Mouse (Mus musculus): ENCODE results near the gene Bace1.

Gene Bace1

DNA sequence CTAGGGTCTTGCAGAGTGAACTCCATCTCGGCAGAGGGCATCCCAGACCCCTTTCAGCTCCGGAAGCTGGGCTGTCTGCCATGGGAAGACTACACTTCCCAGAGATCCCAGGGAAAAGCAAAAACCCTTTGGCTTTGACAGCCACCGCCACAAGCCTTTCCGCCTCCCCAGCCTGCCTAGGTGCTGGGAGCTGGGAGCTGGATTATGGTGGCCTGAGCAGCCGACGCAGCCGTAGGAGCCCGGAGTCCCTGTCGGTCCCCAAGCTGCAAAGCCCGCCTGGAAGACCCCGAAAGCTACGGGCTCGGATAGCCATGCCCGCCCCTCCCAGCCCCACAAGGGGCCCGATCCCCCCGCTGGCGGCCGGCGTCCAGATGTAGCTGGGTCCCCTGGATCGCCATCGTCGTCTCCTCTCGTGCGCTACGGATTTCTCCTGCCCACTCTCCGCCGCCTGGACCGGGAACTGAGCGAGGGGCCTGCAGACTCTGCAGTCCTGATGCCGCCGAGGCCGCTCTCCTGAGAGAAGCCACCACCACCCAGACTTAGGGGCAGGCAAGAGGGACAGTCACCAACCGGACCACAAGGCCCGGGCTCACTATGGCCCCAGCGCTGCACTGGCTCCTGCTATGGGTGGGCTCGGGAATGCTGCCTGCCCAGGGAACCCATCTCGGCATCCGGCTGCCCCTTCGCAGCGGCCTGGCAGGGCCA lies at the start of gene Bace1:
TSS of gene Bace1 (plus strand) at position 147 of the 705 bp plus-strand sequence.
- DNase-seq = no peak

DNA sequence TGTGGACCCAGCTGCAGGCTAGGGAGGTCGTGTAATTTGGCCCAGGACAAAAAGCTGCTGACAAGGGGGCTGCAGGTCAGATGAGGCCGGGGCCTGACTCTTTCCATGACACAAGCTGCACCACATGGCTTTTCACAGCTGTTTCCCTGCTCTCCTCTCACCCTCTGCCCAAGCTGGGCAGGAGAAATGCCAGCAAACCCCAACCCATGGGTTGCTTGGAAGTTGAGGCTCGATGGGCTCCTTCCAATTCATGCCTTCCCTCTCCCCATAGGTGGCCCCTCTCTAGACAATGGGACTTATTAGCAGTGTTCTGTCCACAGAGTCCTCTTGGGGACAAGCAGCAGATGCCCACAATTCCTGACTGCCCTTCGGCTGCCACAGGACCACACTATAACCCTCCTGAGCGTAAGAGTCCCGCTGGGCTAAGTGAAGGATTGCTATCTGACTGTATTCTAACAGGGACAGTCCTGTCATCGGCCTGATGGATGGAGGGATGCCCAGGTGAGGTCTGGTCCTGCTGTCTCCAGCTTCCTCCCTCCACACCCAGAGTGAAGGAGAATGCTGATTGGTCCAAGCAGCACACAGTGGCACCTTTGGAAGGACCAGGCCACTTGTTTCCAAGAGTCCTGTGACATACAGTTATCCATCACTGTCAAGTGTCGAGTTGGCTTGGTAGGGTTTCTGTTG lies 46.8 kb upstream of the Bace1 start:
- no peak for DNase-seq

DNA sequence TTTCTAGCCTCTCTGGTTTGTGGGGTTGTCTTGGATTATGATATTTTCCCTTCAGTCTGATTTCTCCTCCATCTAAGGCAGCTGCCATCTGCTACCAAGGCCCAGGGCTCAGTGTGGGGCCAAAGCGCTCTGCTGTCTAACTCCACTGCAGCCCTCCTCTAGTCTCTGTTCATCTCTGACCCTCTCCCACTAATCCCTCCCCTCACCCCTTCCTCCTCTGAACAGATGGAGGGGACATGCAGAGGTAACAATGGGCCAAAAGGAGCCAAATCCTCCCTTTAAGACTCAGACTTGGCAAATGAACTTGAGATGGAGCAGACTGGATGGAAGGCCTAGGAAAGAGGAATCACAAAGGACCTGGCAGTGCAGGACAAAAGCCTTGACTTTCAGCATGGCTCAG lies 46.1 kb upstream of the Bace1 start:
- DNase-seq = no peak

- no peak for DNase-seq
Measured at GRCm38 (mm10) chr9:45793697-45794096, 44.7 kb upstream of the Bace1 start.

DNA sequence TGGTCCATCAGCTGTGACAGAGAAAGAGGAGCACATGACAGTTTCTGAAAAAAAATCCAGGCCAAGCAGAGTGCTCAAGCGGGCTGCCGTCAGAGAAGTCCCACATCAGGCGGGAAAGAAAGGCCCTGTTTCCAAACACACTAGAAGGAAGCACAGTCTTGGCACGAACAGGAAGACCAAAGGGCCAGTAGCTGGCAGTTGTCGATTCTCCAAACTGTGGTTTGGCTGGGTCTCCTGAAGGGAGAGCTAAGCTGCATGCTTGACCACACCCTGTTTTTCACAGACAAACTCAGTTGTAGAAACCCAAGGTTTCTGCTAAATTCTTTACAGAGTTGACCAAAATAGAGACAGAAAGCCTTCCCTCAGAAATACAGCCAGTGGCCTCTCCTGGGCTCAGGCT lies 42.7 kb upstream of the Bace1 start:
- no peak for DNase-seq

DNA sequence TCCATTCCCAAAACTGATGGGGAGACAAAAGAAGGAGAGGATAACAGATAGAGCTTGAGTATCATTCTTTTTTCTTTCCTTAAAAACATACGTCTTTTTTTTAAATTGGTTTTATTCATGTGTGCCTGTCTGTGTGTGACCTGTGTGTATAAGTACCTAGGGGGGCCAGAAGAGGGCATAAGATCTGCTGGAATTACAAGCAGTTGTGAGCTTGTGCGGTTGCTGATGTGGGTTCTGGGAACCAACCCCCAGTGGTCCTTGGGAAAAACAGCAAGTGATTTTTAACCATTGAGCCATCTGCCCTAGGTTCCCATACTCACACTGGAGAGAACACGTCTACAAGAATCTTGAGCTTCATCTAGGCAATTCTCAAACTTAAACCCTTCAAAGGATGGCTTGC lies 41.1 kb upstream of the Bace1 start:
- DNase-seq = no peak

DNA sequence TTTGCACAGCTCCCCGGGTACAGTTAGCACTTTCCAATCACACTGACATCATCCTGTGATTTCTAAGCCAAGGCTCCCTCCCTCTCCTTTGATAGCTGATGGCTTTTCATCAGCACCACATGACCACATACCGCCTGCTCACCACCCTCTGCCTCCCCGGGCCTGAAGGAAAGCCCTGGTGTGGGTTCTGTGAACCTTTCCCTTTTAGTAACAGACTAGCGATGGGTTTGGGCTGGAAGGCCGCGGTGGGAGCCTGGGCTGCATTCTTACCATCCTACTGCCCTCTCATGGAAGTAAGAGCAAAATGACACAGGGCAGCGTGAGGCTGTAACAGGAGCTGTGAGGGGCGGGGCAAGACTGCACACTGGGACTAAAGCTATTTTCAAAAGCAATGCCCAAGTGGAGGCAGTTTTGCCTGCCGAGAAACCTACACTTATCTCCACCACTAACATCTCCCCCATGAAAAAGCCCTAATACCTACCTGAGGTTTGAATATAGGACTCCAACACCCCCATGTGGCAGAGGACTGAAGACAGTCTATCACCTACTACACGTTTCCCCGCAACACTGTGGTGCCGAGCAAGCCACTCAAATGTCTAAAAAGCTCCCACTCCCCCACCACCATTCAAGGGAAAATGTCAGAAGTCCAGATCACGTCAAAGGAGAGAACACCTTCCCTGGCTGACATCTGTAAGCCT lies 39.8 kb upstream of the Bace1 start:
- no peak for DNase-seq

- DNase-seq = no peak
Measured at GRCm38 (mm10) chr9:45799402-45799801, 39.0 kb upstream of the Bace1 start.

GRCm38 (mm10) chr9:45803070-45803774 lies 35.2 kb upstream of the Bace1 start:
- DNase-seq = no peak

- no peak for DNase-seq
Measured at GRCm38 (mm10) chr9:45806847-45807246, 31.5 kb upstream of the Bace1 start.

DNA sequence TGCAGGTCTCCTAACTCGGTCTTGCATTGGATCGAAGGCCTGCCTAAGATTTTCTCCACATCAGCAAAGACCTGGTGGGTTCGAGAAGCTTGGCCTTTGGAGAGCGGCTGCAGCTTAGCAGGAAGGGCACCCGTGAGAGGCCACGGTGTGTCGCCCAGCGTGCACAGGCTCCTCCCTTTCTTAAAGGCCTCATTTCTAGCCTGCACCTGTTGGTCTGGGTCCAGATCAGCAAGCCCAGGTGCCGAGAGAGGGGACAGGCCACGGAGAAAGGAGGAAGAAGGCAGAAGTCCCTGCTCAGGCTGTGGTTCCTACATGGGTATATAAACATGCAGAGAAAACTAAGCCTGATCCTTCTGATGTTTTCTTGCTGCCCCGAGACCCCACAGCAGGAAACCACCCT lies 31.0 kb upstream of the Bace1 start:
- DNase-seq = no peak

- DNase-seq = no peak
Measured at GRCm38 (mm10) chr9:45807761-45808160, 30.6 kb upstream of the Bace1 start.

- no peak for DNase-seq
Measured at GRCm38 (mm10) chr9:45811946-45812345, 26.4 kb upstream of the Bace1 start.

- no peak for DNase-seq
Measured at GRCm38 (mm10) chr9:45815113-45815512, 23.3 kb upstream of the Bace1 start.

- DNase-seq = no peak
Measured at GRCm38 (mm10) chr9:45815525-45815924, 22.9 kb upstream of the Bace1 start.

DNA sequence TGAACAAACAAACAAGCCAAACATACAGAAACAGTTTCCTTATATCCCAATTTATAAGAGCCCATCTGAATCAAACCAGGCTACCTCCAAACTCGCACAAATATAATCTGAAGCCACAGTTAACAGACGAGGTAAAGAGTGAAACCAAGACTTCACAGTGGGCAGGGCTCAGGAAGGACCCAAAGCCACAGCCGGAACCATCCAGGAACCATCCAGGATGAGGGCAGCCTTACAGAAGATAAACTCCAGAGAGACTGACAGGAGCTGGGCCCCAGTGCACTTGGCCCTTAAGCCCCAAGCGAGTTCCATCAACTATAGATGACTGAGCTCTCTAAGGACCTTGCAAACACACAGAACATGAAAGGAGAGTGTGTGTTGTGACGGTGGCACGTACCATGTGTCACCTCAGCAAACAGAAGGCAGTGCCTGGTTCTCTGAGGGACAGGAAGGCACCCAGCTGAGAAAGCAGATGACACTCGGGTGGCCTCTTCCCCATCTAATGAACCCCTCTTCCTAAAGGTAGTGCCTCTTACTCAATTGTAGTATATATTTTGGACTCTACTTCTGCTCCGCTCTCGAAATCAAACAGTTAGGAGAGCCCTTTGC lies 19.9 kb upstream of the Bace1 start:
- no peak for DNase-seq

DNA sequence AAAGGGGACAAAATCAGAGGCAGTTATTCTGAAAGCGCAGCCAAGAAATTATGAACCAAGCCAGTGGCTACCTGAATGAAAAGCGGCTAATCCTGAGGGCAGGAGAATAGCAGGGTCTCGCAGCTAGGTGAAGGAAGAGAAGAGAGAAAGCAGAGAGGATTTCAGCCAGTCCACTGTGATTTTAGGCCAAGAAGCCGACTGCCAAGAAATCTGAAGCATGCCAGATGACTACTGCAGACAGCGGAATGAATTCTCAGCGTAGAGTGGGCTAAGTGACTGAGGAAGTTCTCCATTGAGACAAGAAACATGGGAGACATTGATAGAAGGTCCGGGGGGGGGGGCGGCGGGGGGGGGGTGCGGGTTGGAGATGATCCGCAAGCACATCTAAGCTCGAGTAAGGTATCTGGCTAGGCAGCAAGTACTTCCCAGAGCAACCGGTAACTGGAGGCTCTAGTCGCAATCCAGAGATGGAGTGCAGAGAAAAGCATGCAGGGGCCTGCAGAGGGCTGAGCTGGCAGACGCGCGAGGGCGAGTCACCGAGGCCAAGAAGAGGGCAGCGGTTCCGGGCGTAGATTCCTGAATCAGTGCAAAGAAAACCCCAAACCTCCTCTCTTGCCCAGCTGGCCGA lies 10.6 kb upstream of the Bace1 start:
- DNase-seq = no peak

DNA sequence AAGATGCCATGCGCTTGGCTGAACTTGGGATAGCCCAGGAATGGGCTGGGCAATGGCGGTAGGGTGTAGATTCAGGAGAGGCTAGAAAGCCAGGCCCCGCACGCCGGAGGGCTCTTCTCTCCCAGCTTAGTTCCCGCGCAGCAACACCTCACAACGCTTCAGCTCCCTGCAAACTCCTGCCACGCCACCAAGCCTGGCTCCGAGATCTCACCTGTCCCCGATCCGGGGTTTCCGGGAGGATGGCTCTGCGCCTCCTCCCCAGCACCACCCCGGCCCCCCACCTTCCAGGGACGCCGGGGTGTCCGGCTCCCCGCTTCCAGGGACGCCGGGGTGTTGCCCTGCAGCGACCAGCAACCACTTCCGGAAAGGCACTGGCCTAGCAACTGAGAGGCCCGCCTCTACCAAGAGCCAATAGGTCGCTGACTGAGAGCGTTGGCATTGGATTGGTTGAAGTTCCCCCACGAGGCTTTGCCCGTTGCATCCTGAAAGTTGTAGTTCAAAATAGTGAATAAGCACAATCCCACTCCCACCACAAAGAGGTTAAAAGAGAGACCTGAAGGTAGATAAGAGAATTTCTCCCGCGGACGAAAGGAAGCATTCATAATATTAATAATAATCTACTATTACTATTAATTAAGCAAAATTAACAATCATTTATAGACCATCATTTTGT lies 10.0 kb upstream of the Bace1 start, which contains the start of gene Cep164:
TSS of gene Cep164 (minus strand) at position 401 of the 673 bp plus-strand sequence.
- peak; percentile 81 to 82 for DNase-seq

DNA sequence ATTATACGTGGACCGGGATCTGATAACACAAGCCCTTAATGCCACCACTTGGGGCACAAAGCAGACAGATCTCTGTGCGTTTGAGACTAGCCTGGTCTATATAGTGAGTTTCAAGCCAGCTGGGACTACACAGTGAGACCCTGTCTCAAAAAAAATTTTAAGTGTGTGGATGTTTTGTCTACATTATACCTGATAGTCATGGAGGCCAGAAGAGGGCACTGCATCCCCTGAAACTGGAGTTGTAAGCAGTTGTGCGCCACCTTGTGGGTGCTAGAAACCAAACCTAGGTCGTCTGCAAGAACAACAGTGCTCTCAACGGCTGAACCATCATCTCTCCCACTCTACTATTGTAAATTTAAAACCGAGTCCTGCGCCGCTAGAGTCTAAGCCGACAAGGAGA lies 9.3 kb upstream of the Bace1 start:
- peak; percentile 80 to 83 for DNase-seq

GRCm38 (mm10) chr9:45832898-45833297 lies 5.5 kb upstream of the Bace1 start:
- DNase-seq = no peak

DNA sequence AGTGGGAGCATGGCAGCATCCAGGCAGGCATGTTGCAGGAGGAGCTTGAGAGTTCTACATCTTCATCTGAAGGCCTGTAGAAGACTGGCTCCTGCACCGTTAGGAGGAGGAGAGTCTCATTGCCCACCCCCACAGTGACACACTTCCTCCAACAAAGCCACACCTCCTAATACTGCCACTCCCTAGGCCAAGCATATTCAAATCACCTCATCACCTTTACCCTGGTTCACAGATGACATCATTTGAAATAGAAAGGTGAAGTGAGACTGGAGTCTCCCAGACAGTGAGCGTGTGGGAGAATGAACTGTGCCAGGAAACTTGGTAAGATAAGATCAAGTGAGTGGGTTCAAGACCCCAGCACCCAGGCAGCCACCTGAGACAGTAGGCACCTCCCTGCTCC lies 4.9 kb upstream of the Bace1 start:
- no peak for DNase-seq

DNA sequence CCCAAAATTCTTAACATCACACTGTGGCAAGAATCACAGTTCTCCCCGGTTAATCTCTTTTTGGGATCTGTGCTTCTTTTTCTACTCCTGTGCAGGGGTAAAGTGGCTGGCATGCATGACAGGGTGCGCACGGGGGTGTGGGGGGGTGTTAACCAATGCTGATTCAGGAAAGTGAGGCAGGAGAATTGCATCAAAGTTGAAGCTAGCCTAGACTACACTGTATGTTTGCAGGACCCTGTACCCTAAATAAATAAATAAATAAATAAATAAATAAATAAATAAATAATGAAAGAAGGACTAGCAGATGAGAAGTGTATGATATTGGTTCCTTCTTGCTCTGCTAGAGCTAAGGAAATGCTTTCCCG lies 329 bp upstream of the Bace1 start:
- no peak for DNase-seq
